Mouse (Mus musculus) midbrain, embryonic 10.5 days (tissue): ENCODE measurements around the gene Glra1. TPM values are rescaled to one million over a fixed set of nuclear protein-coding genes. Genes with fewer than 3 reads are reported as not detected.

Experiments
- DNase-seq: peaks from one replicate; pipeline ENCODE4 v3.0.0-alpha.2; 2017; ENCODE audit warnings: low spot score
- H3K27ac ChIP-seq: fragments of 300-500 bp; sonication (generic); replicated peaks from 2 replicates; pipeline ENCODE4 v1.5.1; 2016; ENCODE audit warnings: mild to moderate bottlenecking
- H3K27me3 ChIP-seq: fragments of 300-500 bp; sonication (generic); 2 replicates; pipeline ENCODE4 v1.6.1; 2016; ENCODE audit warnings: low read depth, mild to moderate bottlenecking; ENCODE audit not compliant: poor library complexity, severe bottlenecking
- H3K36me3 ChIP-seq: fragments of 300-500 bp; sonication (generic); 2 replicates; pipeline ENCODE4 v1.6.1; 2016; ENCODE audit warnings: mild to moderate bottlenecking, moderate library complexity
- H3K4me1 ChIP-seq: fragments of 300-500 bp; sonication (generic); 2 replicates; pipeline ENCODE4 v1.6.1; 2016
- H3K4me3 ChIP-seq: fragments of 300-500 bp; sonication (generic); 2 replicates; pipeline ENCODE4 v1.5.1; 2016; ENCODE audit warnings: mild to moderate bottlenecking, moderate library complexity
- H3K9me3 ChIP-seq: fragments of 300-500 bp; sonication (generic); replicated peaks from 2 replicates; pipeline ENCODE4 v1.6.1; 2016; ENCODE audit warnings: mild to moderate bottlenecking
- WGBS: fragments of 180-500 bp; shearing (Covaris S2); methylation state at CpG from one replicate; pipeline ENCODE4 v1.1.7; 2016; 5-methylcytosine and 5-hydroxymethylcytosine counted together
- polyA plus RNA-seq: library from polyadenylated mRNA; unstranded; fragments of >200 nt; fragmentation: Nextera tagmentation; extraction: Ambion mirVana; gene quantifications from 2 replicates; pipeline ENCODE4 v1.2.1, GENCODE M21; 2016

The Glra1 gene
- polyA plus RNA-seq, 1 experiment from 2014 or later: 0.31 TPM

DNA sequence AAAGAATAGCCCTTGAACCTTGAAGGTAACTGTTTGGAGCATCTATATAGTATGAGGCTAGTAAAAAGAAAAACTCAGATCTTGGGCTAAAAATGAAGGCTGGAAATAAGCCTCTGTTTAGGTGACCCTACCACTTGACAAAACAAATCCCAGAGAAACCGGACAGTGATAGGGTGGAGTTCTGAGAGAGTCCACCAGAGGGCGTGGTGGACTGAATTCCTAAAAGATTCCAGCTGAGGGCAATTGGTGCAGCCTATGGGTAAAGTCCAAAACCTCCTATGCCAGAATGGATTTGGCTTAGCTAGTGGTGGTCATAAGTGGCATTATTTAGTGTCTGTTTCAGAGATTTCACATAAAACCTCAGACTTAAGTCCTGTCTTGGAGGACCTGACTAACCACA, 36.9 kb downstream of the Glra1 start:
- Histone ChIP-seq H3K27ac (no peak overlapping the region), H3K27me3 (no peaks in the 10 kb centered on the region), H3K4me1 (peaks cover 11% of the 10 kb centered on the region; the same call in 1 of the 2 replicates), H3K4me3 (no peak overlapping the region), H3K36me3 (no peaks in the 10 kb centered on the region), H3K9me3 (no peaks in the 10 kb centered on the region)
- 20% methylated on average over 2 of the region's 2 CpGs for WGBS
- DNase-seq: peak; percentile 51

DNA sequence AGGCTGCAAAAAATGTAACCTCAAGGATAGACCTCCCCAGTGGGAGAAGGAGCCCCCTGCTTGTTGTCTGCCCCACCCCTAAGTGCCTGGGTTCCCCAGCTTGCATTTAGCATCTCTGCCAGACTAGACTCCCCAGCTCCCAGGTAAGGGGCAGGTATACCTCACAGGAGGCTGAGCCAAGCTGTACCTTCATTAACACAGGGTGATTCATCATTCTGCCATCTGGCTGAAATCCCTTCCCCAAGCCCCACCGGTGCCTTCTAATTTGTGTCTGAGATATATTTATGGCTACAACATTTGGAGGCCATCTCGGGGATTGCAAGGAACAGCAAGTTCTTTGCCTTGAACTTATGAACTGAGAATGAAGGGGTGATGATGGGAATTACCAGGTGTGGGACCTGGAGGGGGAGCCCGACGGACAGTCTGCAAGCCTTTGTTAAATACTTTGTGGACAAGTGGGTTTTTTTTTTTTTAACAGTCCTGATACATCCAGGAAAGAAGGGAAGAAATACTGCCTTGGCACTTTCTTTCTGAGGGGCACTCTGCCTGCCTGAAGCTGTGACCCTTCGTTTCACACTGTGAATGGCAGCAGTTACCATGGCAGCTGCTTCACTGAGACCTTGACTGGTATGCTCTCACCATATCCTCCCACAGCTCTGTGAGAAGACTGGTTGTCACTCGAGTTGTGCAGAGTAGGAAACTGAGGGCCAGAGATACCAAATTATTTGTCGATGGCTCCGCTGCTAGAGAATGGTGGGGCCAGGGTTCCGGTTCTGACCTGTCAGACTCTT, 41.5 kb downstream of the Glra1 start:
- Histone ChIP-seq H3K4me3 (no peak overlapping the region), H3K27me3 (no peaks in the 10 kb centered on the region), H3K27ac (no peak overlapping the region), H3K36me3 (no peaks in the 10 kb centered on the region), H3K4me1 (peaks cover 11% of the 10 kb centered on the region; the same call in 1 of the 2 replicates), H3K9me3 (no peaks in the 10 kb centered on the region)
- DNase-seq: no peak
- 73% methylated on average over 9 of the region's 9 CpGs for WGBS

DNA sequence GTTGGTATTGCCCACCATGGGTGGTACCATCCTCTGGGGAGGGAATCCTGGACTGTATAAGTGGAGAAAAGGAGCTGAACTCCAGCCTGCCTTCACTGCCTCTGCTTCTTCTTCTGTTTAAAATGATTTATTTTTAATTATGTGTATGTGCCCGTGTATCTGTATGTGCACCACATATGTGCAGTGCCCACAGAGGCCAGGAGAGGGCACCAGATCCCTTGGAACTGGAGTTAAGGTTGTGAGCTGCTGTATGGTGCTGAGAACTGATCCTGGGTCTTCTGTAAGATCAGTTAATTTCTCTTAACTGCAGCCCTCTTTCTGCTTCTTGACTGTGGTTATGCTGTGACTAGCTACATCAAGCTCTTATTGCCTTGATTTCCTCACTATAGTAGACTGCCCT, 62.3 kb downstream of the Glra1 start:
- no peak overlapping the region for H3K27ac ChIP-seq
- H3K9me3 ChIP-seq: no peaks in the 10 kb centered on the region
- no peak overlapping the region for H3K4me3 ChIP-seq
- DNase-seq: no peak
- H3K4me1 ChIP-seq: no peaks in the 10 kb centered on the region
- 87% methylated on average over 1 of the region's 1 CpGs for WGBS
- no peaks in the 10 kb centered on the region for H3K36me3 ChIP-seq
- no peaks in the 10 kb centered on the region for H3K27me3 ChIP-seq

DNA sequence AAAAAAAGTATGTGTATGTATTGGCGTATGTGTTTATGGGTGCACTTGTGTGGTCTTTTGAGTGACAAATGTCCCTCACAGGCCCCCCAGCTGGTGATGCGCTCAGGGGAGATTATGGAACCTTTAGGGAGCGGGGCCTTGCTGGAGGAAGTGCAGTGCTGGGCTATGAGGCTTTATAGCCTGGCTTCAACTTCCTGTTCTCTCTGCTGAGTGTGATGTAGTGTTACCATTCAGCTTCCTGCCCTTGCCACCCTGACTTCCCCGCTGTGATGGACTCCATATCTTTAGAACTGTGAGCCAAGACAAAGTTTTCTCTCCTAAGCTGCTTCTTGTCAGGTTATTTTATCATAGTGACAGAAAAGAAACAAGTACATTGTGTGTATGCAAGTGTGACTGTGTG, 65.3 kb downstream of the Glra1 start:
- no peak for DNase-seq
- H3K4me1 ChIP-seq: no peaks in the 10 kb centered on the region
- no peaks in the 10 kb centered on the region for H3K9me3 ChIP-seq
- no peaks in the 10 kb centered on the region for H3K27me3 ChIP-seq
- H3K36me3 ChIP-seq: no peaks in the 10 kb centered on the region
- WGBS: 55% methylated on average over 4 of the region's 4 CpGs
- no peak overlapping the region for H3K4me3 ChIP-seq
- no peak overlapping the region for H3K27ac ChIP-seq

DNA sequence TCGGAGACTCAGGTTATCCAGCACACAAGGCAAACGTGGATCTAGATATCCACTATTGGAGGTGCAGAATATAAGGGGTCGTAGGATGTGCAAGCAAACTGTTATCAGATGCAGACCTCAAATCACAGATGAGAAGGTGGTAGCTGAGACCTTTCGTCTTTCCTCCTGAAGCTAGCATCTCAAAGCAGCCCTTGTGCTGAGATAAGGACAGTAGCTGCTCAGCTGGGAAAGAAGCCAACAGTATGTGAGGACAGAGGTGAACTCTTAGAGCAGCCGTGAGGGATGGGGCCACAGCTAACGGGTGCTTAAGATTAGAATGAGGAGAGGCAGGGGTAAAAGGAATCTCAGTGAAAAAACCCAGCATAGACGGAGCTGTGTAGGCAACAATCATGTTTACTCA, 65.9 kb downstream of the Glra1 start:
- Histone ChIP-seq H3K27ac (no peak overlapping the region), H3K4me3 (no peak overlapping the region), H3K9me3 (no peaks in the 10 kb centered on the region), H3K36me3 (no peaks in the 10 kb centered on the region), H3K27me3 (no peaks in the 10 kb centered on the region), H3K4me1 (no peaks in the 10 kb centered on the region)
- DNase-seq: no peak
- 63% methylated on average over 7 of the region's 7 CpGs for WGBS

DNA sequence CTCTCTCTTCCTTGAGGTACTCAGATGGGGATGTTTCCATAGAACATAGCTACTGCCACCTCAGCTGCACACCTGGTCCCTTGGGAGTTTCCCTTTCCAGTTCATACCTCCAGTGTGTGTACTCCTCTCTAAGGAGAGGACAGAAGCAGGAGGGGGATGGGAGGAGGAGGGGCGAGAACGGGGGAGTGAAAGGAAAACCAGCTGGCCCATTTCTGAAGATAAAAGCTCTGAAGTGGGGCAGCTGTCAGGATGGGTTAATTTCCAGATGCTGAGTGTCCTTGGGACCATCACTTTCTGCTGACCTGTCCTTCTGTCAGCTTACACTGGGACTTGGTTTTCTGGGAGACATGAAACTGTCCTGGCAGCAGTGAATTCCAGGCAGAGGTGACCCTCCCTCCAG, 73.2 kb downstream of the Glra1 start:
- Histone ChIP-seq H3K36me3 (no peaks in the 10 kb centered on the region), H3K9me3 (no peaks in the 10 kb centered on the region), H3K4me1 (peaks cover 6% of the 10 kb centered on the region; the same call in 1 of the 2 replicates), H3K27me3 (no peaks in the 10 kb centered on the region), H3K27ac (no peak overlapping the region), H3K4me3 (no peak overlapping the region)
- 66% methylated on average over 2 of the region's 2 CpGs for WGBS
- no peak for DNase-seq

DNA sequence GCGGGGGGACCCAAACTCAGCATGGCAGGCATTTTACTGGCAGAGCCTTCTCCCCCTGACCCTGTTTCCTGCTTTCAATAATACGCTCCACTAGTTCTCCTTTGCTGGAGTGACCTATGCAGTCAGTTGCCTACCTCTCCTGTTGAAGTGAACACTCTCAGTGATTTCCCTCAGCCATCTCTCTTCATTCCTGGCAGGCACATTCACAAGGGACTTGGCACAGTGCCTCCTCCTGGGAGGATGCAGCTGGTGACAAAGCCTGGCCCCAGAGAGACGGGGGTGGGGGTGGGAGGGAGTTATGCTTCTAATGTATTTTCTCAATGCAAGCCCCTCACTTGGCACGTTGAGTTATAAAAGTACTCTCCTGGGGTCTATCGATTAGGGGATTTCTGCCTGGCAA, 74.6 kb downstream of the Glra1 start:
- Histone ChIP-seq H3K27me3 (no peaks in the 10 kb centered on the region), H3K27ac (no peak overlapping the region), H3K4me3 (no peak overlapping the region), H3K9me3 (no peaks in the 10 kb centered on the region), H3K36me3 (no peaks in the 10 kb centered on the region), H3K4me1 (peaks cover 6% of the 10 kb centered on the region; the same call in 1 of the 2 replicates)
- WGBS: 82% methylated on average over 5 of the region's 5 CpGs
- no peak for DNase-seq

DNA sequence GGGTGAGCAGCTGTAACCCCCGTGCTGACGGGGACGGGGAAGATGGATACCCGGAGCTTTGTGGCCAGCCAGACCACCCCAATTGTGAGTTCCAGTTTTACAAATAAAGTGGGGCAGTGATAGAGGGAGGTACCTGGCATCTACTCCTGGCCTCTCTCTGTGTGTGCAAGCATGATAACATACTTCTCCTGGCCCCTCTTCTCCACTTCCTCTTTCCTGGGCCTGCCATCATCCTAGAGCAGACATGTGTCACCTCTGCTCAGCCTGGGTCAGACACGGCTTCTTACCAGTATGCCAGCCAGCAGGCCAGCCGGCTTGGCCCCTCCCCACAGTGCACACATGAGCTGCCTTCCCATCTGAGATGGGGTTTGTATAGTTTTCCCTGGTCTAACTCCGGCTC, 77.3 kb downstream of the Glra1 start:
- Histone ChIP-seq H3K27ac (no peak overlapping the region), H3K9me3 (no peaks in the 10 kb centered on the region), H3K36me3 (no peaks in the 10 kb centered on the region), H3K4me3 (no peak overlapping the region), H3K27me3 (no peaks in the 10 kb centered on the region), H3K4me1 (peaks cover 6% of the 10 kb centered on the region; the same call in 1 of the 2 replicates)
- no peak for DNase-seq
- 90% methylated on average over 7 of the region's 7 CpGs for WGBS

DNA sequence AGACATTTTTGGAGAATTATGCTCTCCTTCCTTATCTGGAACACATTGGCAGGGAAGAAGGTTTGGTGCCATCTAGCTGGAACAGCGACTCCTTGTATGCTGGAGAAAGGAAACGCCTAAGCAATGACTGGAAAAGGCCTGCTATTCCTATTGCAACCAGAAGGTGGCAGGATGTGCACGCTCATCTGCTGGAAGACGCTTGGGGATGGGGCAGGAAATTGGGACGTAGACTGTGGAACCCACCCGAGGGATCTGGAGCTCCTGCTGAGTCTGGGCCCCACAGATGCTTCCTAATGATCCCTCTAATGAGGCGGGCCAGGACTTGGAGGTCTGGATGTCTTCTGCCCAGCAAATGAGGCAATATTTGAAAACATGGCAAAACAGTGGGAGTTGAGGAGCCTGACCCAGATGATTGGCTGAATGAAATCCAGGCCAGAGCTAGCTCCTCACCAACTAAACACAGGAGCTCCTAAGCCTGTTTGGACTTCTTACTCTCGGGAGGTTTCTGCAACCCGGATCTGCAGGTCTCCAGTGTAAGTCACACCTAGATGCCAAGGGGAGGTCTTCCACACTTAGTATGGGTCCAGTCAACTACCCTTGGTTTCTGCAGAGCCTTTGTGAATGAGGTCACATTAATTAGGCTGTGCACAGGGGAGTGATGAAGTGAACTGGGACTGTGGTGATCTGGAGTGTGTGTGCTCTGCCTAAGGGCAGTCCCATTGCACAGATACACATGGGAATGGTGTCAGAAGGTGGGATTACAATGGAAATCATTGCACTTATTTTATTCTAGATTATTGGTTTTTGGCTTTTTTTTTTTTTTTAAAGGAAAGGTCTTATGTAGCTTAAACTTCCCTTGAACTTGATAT, 89.0 kb downstream of the Glra1 start:
- H3K27ac ChIP-seq: no peak overlapping the region
- H3K27me3 ChIP-seq: no peaks in the 10 kb centered on the region
- no peak overlapping the region for H3K4me3 ChIP-seq
- H3K4me1 ChIP-seq: 0 out of 2 replicates have a peak, but pooled peaks cover 4% of the 10 kb centered on the region
- DNase-seq: peak; percentile 76
- WGBS: 8% methylated on average over 9 of the region's 9 CpGs
- no peaks in the 10 kb centered on the region for H3K36me3 ChIP-seq
- H3K9me3 ChIP-seq: no peaks in the 10 kb centered on the region

DNA sequence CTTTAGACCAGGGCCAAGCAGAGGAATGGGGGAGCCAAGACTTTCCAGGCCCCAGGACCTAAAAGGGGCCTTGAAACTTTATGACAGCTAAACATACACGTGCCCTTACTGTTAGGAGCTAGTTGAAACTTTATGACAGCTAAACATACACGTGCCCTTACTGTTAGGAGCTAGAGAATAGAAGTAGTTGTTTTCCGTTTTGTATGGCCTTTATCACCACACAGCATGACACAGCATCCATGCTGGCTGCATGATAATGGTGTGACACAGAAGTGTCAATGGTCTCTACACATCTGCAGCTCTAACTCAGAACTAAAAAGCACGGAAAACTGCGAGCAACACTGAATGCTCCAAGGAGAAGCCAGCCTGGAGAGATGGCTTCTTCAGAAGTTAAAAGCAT, 90.3 kb downstream of the Glra1 start:
- Histone ChIP-seq H3K4me1 (0 out of 2 replicates have a peak, but pooled peaks cover 4% of the 10 kb centered on the region), H3K27me3 (no peaks in the 10 kb centered on the region), H3K9me3 (no peaks in the 10 kb centered on the region), H3K27ac (no peak overlapping the region), H3K36me3 (no peaks in the 10 kb centered on the region), H3K4me3 (no peak overlapping the region)
- DNase-seq: no peak
- WGBS: 79% methylated on average over 5 of the region's 5 CpGs

DNA sequence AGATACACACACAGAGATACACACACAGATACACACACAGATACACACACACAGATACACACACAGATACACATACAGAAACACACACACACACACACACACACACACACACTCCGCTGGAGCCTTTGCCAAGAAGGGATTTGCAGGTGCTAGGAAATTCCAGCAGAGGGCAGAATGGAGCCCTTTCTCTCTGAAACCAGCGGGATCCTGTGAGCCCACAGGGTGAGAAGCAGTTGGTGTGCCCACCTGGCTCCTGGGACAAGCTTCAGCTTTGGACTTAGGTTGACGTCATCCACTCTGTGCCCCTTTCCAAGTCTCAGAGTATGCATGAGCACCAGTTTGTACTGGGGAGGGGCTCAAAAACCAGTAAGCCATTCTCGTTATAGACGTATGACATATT, 96.6 kb downstream of the Glra1 start:
- H3K9me3 ChIP-seq: no peaks in the 10 kb centered on the region
- 60% methylated on average over 5 of the region's 5 CpGs for WGBS
- H3K4me3 ChIP-seq: no peak overlapping the region
- no peaks in the 10 kb centered on the region for H3K4me1 ChIP-seq
- no peak overlapping the region for H3K27ac ChIP-seq
- DNase-seq: no peak
- H3K36me3 ChIP-seq: no peaks in the 10 kb centered on the region
- no peaks in the 10 kb centered on the region for H3K27me3 ChIP-seq

DNA sequence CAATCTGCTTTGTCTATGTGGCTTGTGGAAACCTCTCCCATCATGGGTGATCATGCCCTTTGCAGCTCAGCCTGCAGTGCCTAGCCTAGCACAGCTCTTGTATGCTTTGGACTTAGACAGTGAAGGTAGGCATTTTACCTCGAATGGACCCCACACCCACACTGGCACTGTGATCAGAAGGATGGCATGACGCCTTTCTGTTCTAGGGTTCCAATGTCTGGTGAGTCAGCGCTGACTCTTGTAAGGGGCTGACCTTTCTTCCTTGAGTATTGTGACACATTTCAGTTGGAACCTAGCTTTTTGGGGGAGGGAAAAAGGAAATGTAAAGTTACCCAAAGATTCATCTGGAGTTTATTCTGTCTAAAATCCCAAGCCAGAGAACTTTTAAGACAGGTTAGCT, 102.5 kb downstream of the Glra1 start:
- Histone ChIP-seq H3K27ac (no peak overlapping the region), H3K4me3 (no peak overlapping the region), H3K9me3 (no peaks in the 10 kb centered on the region), H3K4me1 (no peaks in the 10 kb centered on the region), H3K27me3 (no peaks in the 10 kb centered on the region), H3K36me3 (peaks cover 32% of the 10 kb centered on the region)
- 88% methylated on average over 3 of the region's 3 CpGs for WGBS
- DNase-seq: no peak

DNA sequence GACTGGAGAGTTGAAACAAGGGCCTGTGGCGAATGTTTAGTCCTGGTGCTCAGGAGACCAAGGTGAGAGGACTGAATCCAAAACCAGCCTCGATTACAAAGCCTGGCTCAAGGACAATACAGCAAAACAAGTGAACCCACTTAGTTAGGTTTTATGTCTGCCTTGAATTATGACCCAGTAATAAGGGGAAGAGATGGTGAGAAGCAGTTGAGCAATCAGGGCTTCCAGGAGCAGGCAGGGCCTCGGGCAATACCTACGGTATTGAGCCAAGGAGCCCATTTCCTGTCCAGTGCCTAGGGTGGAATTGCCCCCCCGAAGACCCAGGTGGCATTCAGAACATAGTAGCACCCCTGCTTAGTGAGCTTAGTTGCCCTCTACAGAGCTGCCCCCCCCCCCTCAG, 105.1 kb downstream of the Glra1 start:
- no peaks in the 10 kb centered on the region for H3K4me1 ChIP-seq
- no peak overlapping the region for H3K4me3 ChIP-seq
- 91% methylated on average over 5 of the region's 5 CpGs for WGBS
- no peak for DNase-seq
- no peak overlapping the region for H3K27ac ChIP-seq
- H3K27me3 ChIP-seq: no peaks in the 10 kb centered on the region
- H3K36me3 ChIP-seq: peaks cover 58% of the 10 kb centered on the region
- no peaks in the 10 kb centered on the region for H3K9me3 ChIP-seq
